Mouse (Mus musculus): Measurements from ENCODE around the gene Cyp27a1.

Gene Cyp27a1

DNA sequence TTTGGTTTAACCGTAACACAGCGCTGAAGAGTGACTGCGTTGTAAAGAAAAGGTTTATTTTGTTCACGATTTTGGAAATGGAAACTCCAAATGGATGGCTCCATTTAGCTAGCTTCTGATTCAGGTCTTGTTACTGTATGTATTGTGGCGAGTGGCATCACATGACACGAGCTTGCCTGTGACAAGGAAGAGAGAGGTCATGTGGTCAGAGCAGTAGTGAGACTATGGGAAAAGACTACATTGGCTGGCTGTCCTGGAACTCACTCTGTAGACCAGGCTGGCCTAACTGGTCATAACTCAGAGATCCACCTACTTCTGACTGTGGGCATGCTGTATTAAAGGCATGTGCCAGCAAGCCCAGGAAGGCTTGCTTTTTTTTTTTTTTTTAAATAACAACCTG, 2.5 kb downstream of the Cyp27a1 start:
- CTCF ChIA-PET, result no interaction called here

DNA sequence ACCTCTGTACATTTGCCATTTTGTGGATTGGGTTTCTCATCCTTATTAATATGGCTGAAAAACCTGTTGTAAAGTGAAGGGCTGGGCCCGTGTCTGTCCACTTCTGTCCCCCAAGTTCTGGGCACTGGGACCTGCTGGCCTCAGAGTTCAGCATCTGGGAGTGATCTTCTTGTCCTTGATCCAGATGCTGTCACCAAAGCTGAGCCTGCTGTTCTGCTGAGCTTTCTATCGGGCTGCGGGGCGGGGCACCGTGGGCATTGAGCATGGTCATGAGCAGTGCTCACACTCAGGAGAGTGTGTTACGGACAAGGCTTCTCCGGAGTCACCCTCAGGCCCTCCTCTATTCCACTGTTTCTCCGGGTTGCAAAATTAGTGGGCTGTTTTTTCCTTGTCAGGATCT, 4.7 kb downstream of the Cyp27a1 start:
- CTCF ChIA-PET, result no interaction called here

DNA sequence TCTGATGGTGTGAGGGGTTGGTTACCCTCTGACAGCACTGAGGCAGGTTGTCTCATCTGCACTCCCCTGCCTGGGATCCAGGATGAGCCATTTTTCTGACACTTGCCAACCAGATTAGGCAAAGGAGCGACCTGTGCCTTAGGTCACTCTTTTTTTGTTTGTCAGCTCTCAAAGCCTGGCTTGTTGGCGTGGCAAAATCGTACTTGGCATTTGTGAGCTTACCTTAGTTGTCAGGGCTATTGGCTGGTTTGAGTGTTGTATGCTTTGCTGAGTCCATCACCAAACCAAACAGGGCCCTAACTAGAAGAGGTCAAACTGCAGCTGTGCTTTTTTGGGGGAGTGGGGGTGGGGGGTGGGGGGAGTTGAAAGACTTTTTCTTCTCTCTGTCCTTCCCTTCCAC, 5.9 kb downstream of the Cyp27a1 start:
- CTCF ChIA-PET, result no interaction called here

DNA sequence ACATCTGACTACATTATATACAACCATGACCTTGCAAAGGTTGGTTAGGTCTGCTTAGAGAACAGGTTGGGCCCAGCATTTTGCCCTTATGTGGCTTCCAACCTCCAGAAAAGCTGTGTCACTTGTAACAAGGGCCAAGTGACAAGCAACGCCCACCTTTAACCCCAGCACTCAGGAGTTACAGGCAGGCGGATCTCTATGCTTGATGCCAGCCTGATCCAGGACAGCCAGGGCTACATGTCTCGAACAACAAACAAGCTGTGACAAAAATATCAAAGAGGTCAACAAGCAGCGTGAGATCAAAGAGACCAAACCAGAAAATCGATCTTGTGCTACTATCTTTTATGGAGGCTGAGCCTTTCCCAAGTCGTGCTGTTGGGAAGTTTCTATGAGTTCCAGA, 8.3 kb downstream of the Cyp27a1 start:
- CTCF ChIA-PET, result interaction anchor here (0.7 kb wide), 1 partner anchor 78 kb away, joined by 3 read pairs; no protein-coding TSS in a partner anchor

DNA sequence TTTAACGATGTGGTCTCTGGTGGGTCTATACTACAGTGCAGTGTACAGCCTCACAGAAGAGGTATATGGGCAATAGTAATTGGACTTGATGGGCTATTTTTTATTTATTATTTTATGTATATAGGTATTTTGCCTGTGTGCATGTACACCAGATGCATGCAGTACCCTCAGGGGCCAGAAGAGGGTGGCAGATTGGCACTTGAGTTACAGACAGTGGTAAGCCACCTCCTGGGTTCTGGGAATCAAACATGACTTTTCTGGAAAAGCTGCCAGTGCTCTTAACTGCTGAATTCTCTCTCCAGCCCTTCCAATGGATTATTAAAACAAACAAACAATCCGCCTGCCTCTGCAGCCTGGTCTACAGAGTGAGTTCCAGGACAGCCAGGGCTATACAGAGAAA, 10.4 kb downstream of the Cyp27a1 start:
- CTCF ChIA-PET, result no interaction called here

DNA sequence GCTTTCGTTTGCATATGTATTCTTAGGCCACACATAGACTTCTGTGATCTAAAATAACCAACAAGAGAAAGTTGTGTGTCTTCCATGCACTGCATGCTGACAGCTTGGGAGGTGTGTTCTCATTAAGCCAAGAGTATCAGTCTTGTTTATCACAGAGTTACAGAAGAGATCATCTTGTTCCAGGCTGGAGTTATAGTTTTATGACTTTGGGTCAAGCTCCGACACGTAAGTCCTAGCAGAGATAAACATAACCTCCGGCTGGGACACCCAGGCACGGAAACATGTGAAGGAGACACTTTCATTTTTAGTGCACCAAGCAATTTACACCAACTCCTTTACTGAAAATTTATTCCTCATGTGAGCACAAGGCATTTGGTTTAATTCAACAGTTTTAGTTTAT, 12.7 kb downstream of the Cyp27a1 start:
- CTCF ChIA-PET, result no interaction called here

DNA sequence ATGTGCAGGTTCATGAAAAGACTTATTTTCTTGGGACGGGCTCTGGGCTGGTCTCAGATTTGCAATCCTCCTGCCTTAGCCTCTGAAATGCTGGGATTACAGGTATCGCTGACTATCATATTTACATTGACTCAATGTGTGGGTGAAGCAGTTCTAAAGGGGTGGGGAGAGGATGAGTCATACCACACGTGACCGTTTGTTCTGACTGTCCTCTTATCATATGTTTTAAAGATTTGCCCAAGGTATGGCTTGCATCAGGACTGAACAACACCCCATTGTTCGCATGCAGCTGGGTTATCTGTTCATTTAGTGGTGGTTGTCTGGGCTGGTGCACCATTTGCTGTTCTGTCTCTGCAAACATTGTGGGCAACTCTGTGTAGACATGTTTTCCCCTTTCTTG, 13.3 kb downstream of the Cyp27a1 start:
- CTCF ChIA-PET, result no interaction called here

DNA sequence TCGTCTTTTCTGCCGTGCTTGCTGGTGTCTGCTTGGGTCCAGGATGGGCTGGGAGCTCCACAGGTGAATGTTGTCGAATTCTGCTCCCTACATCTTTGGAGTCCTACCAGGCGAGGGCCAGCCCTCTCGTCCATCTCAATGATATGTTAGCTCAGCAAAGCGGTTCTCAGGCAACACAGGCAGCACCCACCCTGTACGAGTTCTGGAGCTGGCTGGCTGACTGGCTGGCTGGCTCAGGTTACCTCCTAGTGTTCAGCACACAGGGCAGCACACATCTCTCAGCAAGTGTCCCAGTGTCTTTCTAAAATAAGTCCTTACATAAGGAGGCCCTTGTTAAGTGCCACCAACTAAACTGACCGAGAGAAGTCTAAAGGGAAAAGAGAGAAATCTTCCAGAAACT, 15.1 kb downstream of the Cyp27a1 start:
- CTCF ChIA-PET, result no interaction called here

DNA sequence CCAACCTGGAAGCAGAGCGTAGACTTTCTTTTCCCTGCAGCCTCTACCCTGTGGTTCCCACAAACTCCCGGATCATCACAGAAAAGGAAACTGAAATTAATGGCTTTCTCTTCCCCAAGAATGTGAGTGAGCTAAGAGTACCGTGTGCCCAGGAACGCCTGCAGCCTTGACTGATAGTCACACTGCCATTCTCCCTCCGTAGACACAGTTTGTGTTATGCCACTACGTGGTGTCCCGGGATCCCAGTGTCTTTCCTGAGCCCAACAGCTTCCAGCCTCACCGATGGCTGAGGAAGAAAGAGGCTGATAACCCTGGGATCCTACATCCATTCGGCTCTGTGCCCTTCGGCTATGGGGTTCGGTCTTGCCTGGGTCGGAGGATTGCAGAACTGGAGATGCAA, 23.6 kb downstream of the Cyp27a1 start:
- CTCF ChIA-PET, result no interaction called here

DNA sequence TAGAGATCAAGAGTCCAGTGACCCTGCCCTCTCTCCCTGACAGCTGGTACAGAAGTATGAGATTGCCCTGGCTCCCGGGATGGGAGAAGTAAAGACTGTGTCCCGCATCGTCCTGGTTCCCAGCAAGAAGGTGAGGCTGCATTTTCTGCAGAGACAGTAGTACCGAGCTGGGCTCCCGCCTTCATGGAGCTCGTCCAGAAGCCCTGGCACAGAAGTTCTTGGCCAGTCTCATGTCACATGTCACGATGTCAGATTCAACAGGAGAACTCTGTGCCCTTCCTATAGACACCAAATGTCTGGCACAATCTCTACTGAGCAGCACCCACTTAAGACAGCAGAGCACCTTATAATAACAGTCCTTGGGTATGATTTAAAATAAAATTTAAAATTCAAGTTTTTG, 24.1 kb downstream of the Cyp27a1 start:
- CTCF ChIA-PET, result no interaction called here

DNA sequence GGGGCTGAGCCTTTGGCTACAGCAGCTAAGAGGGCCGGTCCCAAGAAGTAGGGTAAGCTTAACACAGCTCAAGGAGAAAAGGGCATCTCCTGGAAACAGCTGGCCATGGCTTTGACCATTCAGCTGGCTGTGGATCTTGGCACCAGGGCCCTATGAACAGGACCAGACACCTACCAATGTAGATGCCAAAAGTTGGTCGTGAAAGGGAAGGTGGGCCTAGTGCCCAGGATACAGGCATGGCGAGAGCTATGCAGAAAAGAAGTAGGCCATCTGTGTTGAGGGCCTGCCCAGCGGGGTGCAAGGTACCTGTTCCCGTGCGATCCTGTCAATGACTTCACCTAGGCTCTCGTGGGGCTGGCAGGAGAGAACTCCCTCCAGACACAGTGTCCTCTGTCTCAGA, 27.5 kb downstream of the Cyp27a1 start:
- CTCF ChIA-PET, result no interaction called here

DNA sequence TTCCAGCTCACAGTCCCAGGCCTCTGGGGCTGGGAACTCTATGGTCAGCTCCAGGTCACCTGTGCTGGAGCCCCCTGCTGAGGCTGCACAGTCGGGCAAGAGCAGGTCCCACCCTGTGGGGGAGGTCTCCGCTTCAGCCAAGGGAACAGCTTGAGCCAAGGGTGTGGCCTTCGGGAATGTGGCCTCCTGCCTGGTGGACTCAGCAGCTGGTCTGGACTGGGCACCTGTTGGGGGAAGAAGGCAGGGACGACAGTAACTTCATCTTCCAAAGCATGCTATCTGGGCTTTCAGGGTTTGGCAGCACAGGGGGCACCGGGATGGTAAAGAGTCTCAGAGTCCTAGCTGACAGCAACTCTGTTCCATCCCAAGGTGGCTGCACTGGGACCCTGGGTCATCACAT, 34.0 kb downstream of the Cyp27a1 start:
- CTCF ChIA-PET, result interaction anchor here (0.5 kb wide), 1 partner anchor 26 kb away, joined by 3 read pairs; no protein-coding TSS in a partner anchor

DNA sequence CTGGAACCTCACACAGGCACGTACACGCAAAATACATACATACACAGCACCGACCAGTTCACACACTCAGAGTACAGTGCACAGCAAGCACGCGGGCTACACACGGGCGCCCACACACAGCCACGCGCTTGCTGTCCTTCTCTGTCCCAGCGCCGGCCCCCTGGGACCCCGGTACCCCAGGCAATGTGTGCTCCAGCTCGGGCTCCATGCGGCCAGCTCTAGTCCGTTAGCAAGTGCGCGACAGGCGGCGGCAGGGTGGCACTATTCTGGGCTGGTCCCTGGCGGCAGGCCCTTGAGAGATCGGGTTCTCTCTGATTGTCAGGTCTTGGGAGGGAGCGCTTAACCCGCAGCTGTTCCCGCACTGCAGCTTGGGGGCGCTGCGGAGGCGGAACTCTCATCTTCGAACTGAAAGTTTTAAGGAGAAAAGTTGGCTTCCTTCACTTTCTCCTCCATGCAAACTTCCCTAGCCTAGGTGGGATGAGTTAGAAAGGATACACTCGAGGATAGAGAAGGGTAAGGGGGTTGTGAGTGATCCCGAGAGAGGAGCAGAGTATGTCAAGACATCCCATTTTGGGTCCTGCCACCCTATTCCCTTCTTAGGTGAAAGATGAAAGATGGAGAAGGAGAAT, 35.4 kb downstream of the Cyp27a1 start, which contains the start of gene Prkag3:
Prkag3 (minus strand) TSS at position 579 of the 629 bp plus-strand sequence.
- CTCF ChIA-PET, result no interaction called here

DNA sequence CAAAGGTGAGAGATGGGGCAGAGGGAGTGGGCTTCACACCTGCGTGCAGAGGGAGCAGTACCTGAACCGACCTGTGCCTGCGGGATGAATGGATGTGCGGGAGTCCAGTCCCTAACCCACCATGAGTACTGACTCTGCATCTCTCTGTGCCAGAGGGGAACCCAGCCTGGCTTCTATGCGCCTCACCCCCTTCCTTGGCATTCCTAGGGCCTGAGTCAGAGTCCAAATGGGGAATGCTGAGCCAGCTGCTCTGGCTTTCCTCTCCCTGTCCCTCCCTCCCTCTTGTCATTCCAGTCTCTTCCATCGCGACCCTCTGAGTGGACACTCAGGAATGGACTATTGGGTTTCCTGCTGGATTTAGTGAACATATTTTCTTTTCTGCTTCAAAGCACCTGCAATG, 35.9 kb downstream of the Cyp27a1 start:
- CTCF ChIA-PET, result no interaction called here

DNA sequence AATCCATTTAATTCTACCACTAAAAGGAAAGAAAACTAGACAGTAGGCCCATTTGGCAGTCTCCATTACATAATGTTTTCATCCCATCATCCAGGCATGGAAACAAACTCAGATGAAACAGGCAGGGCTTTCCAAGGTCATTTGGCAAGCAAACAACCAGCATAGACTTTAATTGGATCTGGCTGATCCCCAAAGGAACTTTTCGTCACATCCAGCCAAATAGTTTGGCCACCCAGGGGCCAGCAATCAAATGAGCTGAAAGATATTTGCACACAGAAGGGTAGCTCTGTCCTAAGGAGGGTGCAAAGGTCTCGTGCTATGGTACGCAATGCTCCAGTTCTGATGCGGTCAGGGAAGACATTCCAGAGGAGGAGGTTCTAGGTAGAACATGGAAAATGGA, 37.3 kb downstream of the Cyp27a1 start:
- CTCF ChIA-PET, result no interaction called here

DNA sequence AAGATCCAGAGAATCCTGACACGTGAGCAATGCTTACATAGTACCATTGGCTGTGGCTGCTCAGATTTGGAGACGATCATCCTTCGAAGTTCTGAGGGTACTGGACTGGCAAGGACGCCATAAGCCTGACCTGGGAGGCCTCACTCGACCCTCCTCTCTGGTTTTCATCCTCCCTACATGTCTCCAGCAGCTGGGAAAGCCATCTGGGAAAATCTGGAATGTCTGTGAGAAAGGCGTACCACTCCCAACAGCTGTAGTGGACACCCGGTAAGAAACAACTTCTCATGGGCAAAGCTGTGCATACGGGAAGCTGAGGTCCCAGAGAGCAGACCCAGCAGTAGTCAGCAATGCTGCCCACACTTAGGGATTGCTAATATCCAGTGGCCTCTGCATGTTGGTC, 38.8 kb downstream of the Cyp27a1 start:
- CTCF ChIA-PET, result no interaction called here

DNA sequence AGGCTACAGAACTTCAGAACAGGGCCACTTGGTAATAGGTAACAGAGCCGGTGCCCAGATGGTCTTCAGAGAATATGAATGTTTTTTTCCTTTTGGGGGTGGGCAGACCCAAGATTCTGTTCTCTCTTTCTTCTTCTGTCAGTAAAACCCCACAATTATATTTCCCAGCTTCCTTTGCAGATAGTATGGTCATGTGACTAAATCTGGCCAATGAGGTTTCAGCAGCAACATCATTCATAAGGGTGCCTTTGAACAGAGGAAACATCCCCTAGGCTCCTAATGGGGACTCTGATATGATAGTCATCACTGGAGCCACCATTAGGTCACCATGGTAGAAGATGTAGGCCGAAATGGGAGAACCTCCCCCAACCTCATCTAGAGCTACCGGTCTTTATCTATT, 39.5 kb downstream of the Cyp27a1 start:
- CTCF ChIA-PET, result no interaction called here

DNA sequence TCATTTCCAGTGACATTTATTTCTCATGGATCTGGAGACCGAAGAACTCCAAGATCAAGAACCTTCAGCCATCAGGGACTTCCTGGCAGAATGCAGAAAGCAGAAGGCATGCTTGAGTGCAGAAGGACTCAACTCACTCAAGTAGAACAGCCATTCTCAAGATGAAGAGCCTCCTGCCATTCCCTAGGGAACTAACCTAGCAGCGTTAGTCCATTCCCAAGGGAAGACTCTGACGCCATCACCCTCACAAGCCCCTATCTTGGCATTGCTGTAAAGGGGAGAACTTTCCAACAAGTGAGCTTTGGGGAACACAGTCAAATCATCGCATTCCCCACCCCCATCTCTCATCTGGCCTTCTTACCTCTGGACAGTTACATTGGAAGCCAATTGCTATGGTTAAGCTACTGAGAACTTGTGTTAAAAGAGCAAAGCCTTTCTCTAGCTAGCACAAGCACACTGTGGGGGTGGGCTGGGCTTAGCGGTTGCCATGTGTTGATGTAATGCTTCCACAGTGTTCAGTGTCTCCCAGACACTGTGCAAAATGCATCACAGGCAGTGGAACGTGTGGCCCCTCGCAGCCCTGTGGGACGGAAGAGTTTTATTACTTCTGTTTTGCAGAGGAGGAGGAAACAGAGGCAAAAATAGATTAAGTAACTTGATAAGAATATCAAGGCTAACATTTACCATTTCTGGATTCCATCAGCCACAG, 40.0 kb downstream of the Cyp27a1 start:
- CTCF ChIA-PET, result interaction anchor here (1.1 kb wide), 1 partner anchor 10 kb away, joined by 18 read pairs; no protein-coding TSS in a partner anchor

DNA sequence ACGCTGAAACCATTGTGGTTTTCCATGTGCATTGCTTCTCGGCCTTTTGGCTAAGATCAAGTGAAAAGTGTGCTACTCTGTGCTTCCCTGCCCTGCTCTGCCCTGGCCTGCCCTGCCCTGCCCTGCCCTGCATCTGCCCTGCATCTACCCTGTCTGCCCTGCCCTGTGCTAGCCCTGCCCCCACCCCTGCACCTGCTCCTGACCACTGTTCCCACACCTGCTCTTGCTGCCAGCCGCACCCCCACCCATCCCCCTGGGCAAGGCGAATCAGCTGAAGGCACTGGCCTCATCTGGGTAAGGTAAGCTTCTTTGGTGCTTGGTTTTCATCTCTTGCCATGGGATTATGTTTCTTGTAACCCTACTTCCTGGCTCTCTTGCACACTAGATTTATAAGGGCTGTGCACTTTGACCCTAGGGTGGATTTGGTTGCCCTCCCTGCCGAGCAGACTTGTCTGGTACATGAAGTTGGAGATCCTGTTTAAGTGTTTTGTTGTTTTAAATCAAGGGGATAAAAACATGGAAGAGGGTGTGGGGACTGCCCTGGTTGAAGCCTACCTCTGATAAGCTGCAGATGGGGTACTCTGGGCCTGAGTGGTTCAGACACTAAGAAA, 40.9 kb downstream of the Cyp27a1 start:
- CTCF ChIA-PET, result interaction anchor here (1.1 kb wide), 1 partner anchor 9 kb away, joined by 18 read pairs; no protein-coding TSS in a partner anchor

DNA sequence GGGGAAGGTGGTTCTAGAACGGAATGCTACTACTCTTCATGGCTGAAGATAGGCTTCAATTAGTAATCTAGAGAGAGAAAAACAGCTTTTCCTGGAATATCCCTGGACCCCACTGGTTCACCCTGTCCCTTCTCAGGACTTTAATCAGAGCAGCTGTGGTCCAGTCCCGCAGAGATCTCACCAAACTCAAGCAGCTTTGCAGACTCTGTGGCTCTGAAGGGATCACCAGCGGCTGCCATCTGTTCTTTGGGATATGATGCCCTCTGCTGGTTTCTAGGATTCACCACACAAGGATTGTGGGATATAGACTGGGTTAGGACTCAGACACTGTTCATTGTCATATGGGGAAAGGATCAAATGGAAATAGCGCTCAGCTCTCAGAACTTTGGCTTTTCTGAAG, 46.4 kb downstream of the Cyp27a1 start:
- CTCF ChIA-PET, result no interaction called here

DNA sequence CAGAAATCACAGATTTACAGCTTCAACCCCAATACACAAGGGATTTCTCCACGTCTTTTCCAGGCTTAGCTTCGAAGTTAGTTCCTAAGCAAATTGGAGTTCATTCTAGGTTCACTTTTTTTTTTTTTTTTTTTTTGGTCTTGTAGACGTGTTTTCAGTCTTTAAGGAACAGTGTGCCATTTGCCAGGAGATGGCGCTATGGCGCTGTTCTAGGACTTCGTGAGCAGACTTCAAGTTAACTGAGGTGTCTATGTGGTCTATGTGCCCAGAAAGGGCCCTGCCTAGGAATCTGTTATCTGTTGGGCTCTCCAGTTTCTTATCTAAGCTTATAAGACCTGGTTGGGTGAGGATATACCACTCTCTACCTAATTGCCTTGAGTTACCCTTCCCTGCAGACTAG, 49.7 kb downstream of the Cyp27a1 start:
- CTCF ChIA-PET, result interaction anchor here (0.7 to 1.1 kb wide), 6 partner anchors 9 to 454 kb away, joined by 3 to 18 read pairs (median 8); no protein-coding TSS in a partner anchor

DNA sequence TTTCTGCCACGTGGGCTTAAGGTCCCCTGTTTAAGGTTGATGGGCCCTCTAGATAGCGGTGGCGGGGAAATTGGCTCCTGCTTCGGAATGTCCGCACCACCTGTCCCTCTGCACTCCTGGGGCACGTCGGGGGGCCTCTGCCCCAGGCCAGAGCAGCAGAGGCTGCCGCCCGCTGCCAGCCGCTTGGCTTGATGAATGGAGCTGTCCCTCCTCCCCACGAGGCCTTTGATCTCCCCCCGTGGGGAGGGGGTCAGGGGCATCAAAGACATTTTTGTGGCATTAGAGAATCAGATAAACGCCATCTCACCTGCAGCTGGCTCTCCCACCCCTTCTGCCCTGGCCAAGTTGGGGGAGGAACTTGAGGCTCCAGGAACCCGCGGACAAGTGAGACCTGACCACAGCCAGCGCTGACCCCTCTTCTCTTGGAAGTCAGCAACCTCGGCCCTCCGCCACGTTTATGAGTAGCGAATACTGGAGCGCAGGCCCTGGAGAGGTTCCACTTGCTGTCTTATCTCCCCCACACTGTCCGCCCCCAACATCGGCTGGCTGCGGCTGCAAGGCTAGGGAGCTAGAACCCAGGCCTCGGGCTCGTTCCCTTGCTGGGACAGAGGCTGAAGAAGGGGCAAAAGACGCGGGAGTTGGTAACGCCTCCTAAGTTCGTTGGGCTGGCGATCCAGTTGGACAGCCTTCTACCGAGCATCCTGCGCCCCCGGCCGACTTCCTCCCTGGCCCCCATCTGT, 57.5 kb downstream of the Cyp27a1 start:
- CTCF ChIA-PET, result no interaction called here

DNA sequence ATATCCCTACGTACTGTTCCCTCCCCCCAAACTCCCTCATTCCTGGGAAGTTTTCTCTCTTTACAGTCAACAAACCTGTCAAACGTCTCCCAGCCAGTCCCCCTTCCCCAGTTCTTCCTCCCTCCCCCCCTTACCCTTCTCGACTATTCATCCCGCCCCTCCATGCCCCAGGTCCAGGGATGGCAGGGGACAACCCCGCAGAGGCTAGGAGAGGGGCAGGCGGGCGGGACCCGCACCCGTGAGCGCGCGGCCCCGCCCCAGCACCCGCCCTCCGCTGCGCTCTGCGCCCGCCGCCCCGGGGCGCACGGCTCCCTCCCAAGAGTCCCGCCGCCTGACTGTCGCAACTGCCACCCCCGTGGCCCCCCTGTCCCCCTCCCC, 58.1 kb downstream of the Cyp27a1 start:
- CTCF ChIA-PET, result no interaction called here

Measured in spleen, embryonic (tissue).